Mouse (Mus musculus) T-helper 2 cell (primary cell): ENCODE results near the gene Dcst2.

Experiments used
- in situ Hi-C: fragments of 300-600 bp; cut with MboI, MseI; formaldehyde crosslinking; loops from one replicate; pipeline ENCODE4 v1.15.1; 2025; ENCODE audit warnings: high pct_unique_total_duplicates

The Dcst2 gene

DNA sequence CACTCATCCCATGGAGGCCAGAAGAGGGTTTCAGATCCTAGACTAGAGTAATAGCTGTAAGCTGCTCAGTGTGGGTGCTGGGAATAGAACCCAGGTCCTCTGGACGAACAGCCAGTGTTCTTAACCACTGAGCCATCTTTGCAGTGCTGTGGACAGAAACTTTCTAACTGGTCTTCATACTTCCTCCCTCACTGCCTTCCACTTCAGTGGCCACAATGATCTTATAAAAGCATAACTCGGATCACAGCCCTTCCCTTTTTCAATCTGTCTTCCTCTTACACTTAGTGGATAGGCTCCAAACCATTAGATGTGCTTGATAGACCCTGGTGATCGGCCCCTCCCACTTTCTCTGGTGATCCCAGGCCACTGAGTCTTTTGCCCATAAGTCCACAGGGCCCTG lies 1.5 kb upstream of the Dcst2 start:
- in situ Hi-C loops = no loop called here

DNA sequence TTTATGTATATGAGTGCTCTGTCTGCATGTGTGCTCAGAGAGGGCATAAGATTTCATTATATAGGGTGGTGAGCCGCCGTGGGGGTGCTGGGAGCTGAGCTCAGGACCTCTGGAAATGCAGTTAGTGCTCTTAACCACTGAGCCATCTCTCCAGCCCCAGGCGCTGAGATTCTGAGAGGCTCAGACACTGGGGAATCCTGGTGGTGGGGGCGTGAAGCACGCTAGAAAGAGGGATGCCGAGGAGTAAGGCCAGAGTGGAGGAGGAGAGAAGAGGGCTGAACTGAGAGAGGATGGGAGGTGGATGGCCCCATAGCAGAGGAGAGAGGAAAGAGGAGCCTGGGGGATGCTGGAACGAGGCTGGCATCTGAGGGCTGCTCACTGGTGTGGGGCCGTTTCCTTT lies 2.9 kb downstream of the Dcst2 start:
- in situ Hi-C loops = no loop called here

DNA sequence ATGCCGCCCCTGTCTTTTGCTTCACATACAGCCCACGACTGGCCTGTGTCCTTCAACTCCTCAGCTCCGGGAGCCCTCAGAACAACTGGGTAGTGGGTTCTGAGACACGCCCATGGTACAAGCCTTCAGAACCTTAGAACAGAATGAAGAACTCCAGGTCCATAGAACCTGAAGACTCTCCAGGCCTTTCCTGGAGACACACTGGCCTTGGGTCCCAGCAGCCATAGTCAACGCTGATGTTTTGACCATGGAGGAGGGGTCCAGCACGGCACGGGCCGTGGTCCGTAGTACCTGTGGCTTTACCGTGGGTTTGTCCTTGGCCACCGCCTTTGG lies 3.3 kb downstream of the Dcst2 start, which contains the start of gene Dcst1:
TSS of gene Dcst1 (minus strand) at position 101 of the 333 bp plus-strand sequence.
- in situ Hi-C loops = no loop called here

DNA sequence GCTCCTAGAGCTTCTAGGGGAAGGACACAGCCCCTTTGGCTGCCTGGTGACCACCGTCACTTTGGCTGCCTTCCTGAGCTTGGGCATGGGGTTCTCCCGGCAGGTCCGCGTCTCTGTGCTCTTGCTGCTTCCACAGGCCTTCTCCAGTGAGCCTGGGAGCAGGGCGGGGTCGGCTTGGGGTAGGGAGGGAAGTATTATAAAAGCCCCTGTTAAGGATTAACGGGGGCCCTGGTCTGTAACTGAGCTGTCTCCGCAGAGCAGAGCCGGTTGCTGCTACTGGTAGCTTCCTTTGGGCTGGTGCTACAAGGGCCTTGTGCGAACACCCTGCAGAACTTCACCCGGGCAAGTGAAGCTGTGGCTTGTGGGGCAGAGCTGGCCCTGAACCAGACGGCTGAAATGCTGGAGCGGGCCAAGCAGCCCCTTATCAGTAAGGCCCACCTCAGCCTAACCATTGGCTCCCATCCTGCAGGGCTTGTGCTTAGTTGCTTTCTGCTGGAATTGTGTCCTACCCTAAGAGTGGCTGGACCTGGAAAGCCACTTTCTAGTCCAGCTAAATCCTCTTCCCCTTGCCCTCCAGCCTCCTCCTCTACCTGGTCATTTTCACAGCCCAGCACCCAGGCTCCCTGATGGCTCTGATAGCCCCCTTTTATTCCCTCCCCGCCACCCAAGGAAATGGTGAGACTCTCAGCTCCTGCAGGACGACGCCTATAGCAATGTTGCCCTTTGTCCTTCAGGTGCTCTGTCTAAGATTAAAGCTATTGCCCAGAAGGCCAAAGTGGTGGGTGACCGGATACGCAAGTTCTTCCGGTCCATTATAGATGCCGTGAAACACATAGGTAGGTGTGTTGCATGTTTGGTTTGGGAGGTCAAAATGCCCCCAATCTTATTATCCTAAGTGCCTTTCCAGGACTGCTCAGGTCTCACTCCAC lies 4.0 kb downstream of the Dcst2 start:
- in situ Hi-C loops = no loop called here

DNA sequence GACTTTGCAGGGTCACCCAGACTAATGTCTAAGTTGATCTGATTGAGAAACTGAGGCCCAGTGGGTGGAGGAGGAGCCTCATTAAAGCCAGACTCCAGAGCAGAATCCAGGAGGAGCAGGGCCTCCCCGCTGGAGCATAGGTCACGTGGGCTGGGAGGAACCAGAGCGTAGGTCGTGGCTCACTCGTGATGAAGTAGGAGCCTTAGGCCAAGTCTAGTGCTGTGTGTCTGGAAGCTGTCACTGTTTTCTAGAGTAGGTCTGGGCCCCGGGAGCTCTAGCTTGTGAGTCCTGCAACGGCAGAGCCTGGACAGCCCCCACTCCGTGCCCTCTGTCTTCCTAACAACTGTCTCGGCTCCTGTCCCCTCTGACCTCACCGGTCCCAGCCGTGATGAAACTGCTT lies 5.6 kb downstream of the Dcst2 start:
- in situ Hi-C loops = no loop called here

DNA sequence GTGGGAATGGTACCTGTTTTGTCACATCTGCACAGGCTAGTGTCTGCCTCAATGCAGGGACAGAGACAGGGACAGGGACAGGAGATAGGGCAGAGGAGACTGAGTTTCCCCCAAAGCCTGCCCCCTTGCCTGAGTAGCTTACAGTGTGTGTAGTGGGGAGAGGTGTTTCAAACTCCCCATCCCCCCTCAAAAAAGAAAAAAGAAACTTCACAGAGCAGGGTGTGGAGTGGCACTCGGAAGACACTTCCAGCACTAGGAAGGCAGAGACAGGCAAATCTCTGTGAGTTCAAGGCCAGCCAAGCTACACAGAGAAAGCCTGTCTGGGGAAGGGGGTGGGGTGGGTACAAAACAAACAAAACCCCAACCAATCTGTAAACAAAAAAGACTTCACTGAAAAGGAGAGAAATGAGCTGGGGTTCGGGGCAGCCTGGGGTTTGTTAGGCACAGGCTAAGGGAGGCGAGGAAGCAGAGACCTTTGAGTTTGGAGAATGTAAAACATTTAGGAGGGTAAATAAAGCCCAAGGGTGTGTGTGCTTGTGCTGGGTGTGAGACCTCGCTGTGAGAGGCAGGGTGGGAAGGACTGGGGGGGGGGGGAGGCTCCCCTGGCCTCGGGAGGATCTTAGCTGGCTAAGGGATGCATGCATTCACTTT lies 11.9 kb downstream of the Dcst2 start:
- in situ Hi-C loops = no loop called here

DNA sequence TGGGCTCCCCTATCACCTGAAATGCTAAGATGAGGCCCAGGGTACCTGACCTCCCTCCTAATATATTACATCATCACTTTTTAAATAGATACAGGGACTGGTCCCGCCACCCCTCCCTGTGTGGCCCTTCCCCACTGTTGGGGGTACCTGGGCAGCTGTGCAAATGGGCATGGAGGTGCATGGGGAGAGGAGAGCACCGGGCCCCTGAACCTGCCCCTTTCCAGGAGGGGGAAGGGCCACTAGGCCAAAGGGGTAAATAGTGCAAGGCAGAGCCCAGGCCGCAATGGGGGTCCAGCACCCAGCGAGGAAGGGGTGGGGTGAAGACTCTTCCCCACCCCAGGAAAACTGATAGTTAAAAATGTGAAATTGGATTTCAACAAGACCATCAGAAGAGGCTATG lies 16.1 kb downstream of the Dcst2 start:
- in situ Hi-C loops = no loop called here

DNA sequence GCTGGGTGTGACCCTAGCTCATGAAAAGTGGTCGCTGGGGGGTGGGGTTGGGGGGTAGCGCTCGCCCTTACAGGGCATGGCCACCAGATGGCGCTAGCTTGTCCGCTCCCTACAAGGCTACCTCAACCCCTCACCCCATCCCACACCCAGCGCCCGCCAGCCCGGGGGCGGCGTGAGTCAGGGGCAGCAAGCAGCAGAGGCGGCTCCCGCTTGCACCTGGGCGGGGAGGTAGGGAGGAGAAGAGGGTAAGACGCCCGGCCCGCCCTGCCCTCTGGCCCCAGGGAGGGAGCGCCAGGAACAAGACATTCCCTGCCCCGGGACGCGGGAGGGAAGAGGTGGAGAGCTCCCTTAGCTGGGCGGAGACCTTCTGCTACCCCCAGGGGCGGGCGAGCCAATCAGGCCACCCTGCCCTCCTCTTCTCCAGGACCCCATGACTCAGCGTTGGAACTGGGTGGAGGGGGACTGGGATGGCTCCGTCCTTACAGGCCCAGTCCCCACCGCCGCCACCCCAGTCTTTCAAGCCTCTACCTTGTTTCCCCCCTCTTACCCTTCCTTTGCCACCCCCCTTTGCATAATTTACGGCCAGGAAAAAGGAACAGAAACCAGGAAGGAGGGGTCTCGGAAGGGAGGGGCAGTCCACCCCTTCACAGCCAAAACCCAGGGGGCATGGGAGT lies 16.8 kb downstream of the Dcst2 start:
- in situ Hi-C loops = no loop called here

DNA sequence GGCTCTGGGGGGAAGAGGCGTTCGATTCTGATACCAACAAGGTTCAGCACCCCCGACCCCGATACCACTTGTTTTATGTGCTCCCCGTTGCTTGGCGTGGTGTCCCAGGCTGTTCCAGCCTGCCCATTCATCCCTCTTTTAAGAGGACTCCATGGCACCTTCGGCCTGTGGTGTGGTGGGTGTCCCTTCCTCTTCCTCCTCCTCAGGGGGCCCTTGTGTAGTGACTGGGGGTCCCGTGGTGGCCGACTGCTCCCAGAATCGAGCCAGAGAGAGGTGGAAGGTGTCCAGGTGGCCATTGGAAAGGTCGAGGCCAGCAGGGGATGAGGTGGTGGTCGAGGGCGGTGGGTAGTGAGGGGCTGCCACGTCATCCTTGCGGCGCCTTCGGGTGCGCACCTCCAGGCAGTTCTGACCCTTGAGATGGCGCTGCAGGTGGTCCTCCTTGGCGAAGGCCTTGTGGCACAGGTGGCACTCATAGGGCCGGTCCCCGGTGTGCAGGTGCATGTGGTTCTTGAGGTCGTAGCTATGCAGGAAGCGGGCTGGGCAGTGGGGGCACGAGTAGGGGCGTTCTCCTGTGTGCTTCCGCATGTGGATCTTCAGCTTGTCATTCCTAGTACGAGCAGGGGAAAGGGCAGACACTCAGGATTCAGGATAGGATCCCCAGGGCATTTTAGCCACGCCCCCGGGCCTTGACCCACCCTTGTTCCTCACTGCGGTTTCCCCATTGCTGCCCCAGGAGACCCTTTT lies 17.8 kb downstream of the Dcst2 start:
- in situ Hi-C loops = no loop called here

DNA sequence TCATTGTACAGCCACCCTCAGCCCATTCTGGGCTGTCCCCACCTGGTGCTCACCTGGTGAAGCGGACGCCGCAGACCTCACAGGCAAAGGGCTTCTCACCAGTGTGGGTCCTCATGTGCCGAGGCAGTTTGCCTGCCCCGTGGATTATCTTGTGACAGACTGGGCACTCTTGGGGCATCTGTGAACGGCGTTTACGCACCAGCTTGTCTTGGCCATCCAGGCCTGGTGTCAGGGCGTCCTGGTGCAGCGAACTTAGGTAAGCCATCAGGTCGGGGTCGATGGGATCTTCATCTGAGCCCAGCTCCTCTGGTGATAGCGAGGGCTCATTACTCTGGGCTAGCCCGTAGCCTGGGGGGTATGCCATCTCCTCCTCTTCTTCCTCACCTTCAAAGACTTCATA lies 18.5 kb downstream of the Dcst2 start:
- in situ Hi-C loops = no loop called here

DNA sequence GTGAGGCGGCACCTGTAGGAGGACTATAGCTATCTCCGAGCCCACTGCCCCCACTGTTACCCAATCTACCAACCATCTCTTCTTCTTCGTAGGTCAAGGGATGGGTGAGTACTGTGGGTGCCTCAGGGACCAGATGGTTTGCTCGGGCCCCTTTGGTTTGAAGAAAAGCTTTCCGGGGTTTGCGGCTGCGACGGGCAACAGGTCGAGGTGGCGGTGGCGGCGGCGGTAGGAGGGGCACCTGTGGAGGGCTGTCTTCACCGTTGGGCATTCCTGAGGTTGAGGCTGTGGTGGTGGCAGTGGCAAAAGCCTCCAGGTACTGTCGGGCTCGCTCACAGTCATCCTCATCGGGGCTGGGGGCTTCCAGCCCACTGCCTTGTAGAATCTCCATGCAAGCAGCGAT lies 18.9 kb downstream of the Dcst2 start:
- in situ Hi-C loops = no loop called here

DNA sequence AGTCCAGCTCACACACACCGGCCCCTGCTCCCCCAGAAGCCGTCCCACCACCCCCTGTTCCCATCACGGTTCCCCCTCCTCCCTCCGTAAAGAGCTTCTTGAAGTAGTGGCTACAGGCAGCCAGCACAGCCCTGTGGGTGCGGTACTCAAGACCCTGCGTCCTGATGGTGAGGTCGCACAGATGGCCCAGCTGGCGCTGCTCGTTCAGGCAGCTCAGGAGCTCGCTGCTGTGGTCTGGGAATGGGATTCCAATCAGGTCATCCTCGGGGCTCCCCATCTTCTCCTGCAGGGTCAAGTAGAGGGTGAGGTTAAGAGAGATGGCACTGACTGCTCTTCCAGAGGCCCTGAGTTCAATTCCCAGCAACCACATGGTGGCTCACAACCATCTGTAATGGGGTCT lies 19.5 kb downstream of the Dcst2 start:
- in situ Hi-C loops = no loop called here

DNA sequence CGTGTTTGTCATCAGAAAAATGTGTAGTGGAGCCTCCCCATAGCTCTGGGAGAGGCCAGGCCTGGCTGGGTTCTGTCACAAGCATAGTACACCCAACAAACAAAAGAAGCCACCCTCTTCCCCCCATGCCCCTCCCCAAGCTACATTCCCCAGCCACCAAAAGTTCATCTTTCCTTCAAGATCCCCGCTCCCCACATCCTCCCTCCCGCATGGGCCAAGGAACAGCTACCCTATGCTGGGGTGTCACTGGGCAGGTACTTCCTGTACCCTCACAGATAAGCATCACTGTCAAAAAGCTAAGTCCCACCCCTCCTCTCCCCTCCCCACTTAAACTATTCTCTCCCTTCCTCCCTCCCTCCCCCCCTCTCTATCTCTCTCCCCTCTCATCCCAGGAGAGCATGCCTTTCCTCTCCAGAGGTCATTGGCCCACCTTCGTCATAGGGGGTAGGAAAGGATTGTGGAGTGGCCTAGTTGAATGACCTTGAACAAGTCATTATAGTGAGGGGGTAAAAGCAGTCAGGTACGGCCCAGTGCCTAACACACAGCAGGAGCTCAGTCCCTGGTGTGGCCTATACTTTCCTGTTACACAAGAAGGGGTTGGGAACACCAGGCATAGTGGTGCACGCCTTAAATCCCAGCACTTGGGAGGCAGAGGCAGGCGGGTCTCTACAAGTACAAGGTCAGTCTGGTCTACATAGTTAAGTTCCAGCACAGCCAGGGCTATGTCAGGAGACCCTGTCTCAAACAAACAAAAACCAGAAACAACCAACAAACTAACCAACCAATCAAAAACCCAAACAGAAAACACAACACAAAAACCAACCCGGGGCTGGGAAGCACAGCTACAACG lies 20.5 kb downstream of the Dcst2 start:
- in situ Hi-C loops = no loop called here

DNA sequence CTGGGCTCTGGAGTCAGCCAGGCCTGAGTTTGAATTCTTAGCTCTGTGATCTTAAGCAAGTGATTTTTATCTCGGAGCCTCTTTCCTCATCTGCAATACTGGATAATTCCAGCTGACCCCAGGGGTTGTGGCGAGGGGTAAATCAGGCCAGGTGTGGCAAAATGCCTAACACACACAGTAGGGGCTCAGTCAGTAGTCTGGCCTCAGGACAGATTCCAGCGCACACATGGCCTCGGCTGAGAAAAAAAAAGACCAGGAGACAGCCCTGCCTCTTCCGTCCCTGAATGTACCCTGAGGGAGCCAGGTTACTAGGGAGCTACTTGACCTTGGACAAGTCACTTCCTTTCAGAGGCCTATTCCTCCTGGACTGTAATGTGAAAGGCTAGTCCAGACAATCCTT lies 21.2 kb downstream of the Dcst2 start:
- in situ Hi-C loops = no loop called here

DNA sequence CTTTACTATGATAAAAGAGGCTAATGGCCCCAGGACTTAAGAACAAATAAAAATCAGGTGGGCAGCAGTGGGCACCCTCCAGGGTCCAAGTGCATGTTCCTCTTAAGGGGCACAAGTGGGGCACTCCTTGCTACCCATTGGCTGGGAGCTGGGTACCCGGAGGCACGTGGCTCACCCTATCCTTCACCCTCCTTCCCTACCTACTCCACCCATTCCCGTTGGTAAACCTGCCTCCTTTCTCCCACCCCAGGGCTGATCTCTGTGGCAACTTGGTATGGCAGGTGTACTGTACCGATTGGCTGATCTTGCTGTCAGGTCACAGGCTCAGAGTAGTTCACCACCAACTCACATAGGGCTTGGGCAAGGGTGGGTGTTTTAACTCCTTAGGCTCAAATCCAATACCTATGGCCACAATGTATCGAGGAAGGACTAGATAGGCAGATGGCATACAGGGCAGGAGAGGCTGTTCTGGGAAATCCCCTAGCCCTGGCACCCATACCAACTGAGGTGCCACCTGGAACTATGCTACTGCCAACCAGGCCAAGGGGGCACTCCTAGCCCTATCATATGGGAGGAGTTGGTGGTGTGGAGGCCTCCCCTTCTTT lies 22.0 kb downstream of the Dcst2 start:
- in situ Hi-C loops = no loop called here

DNA sequence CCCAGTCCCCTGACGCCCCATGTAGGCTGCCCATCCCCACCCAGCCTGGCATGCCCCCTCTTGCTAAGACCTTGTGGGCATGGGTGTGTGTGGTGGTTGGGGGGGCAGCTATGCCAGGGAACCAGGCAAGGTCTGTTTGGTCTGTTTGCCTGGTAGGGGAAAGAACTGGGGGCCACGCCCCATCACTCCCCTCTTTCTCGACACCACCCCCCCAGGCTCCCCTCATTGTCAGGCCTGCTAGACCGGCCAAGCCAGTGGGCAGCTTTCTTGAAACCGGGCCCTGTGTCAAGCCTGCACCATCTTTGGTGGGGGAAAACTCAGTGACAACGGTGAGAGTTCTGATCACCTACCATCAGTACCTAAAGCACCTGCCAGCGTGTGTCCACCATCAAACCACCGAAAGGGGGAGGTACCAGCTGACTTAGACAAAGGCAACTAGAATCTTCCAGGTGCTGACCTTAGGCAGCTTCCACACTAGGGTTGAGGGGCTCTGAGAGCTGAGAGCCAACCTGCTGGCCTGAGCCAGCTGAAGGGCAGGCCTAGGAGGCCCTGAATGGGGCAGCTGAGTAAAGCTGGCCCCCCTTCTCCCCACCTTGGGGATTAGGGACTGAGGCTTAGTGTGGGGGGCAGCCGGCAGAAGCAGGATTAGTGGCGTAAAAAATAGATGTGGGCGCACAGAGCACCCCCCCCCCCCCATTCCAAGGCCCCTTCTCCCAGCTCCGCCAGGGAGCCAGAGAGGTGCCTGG lies 22.7 kb downstream of the Dcst2 start:
- in situ Hi-C loops = no loop called here

DNA sequence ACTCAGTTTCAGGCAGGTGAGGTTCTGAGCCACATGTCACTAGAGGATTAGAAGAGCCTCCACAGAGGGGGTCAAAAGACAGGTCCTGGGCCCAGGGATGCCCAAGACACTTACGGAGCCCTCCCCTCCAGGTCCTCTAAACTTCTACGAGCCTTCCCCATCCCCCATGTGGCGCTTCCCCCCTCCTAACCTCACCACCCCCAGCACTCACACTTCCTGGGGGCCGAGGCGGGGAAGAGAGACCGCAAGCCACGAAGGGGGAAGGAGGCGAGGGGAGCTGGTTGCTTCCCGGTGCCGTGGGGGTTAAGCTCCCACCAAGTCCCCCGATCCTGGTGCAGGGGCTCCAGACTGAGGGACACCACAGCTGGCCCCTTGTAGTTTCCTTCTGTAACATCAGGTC lies 23.7 kb downstream of the Dcst2 start:
- in situ Hi-C loops = no loop called here

DNA sequence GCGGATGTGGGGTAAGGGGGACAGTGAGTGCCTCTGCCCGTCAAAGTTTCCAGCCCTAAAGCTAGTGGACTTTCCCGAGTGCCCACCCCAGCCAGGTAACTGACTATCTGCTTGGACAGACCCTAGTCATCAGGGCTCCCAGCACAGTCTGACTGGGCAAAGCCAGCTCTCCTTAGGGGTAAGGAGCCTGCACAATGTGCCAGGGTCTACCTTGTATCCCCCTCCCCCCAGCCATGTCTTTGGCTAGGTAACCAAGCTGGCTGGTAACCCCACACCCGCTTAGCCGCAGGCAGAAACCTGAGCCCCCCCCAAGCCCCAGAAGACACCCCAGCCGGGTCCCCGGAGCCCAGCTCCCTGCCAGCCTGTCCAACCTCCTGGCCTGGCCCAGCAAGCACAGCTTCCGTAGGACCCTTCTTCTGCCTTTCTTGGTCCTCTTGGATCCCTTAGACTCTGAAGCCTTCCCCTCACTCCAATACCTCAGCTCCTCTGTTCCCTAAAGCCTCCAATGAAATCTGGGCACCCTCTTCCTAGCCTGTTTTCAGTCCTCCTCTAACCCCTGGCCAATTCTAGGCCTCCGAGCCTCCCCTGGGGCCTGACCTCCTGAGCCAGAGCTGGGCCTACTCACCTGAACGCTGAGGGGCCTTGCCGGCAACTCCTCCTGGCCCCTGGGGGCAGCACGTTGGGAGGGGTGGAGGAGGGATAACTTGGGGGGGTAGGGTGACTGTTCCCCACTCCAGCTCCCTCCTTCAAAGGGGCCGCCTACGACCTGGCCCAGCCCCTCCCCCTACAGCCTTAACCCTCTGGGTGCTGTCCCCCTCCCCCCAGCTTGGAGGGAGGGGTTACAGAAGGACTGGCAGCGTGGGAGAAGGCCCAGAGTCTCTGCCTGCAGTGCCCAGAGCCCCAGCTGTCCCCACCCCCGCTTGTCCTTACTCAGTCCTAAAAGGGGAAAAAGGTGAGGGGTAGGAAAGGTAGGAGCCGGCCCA lies 25.0 kb downstream of the Dcst2 start:
- in situ Hi-C loops = no loop called here

DNA sequence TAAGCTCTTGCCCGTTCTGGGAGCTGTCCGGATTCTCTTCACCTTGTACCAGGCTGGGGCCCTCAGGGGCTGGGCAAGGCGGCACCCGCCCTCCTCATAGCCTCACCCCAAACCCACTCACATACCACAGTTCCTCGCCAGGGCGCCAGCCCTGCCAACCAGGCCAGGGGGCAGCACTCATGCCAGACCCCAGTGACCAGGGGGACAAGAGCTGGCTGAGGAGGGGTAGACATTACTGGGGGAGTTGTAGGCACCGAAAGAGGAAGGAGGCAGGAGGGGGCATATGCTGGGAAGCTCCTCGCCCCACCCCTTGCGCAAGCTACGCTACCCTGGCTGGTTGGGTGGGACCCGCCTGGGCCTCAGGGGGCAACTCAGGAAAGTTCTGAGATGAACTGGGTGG lies 25.9 kb downstream of the Dcst2 start:
- in situ Hi-C loops = no loop called here
